Mouse (Mus musculus) cerebellum, postnatal 25 days (tissue): ENCODE results near the gene Polg.

Source experiments
- DNase-seq, 2 experiments: peaks; one replicate each; pipeline ENCODE4 v3.0.0; 2021; ENCODE audit warnings: mixed read lengths in 2 of 2

Gene Polg

DNA sequence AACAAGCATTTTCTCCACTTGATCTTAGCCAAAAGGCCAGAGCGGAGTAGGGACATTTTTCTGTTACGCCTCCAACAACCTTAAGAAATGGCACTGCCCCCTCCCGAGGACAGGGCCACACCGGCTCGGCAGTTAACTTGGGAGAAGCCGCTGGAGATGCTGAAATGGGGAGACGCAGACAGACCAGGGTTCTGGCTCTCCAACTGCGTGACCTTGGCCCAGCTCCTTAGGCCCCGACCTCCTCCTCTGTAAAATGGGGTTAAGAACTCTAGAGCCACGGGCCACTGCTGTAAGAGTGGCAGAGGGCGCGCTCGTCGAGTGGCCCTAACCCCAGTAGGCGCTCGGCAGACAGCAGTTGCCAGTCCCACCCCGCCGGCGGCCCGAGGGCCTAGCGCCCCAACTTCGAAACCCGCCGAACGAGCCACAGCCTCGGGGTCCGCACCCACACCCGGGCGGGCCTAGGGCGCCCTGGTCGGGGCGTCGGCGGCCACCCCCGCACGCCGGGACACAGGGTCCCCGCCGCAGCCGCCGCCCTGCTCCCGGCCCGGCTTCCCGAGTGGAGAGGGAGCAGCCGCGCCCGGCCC, 609 bp downstream of the Polg start:
- no peak for DNase-seq

DNA sequence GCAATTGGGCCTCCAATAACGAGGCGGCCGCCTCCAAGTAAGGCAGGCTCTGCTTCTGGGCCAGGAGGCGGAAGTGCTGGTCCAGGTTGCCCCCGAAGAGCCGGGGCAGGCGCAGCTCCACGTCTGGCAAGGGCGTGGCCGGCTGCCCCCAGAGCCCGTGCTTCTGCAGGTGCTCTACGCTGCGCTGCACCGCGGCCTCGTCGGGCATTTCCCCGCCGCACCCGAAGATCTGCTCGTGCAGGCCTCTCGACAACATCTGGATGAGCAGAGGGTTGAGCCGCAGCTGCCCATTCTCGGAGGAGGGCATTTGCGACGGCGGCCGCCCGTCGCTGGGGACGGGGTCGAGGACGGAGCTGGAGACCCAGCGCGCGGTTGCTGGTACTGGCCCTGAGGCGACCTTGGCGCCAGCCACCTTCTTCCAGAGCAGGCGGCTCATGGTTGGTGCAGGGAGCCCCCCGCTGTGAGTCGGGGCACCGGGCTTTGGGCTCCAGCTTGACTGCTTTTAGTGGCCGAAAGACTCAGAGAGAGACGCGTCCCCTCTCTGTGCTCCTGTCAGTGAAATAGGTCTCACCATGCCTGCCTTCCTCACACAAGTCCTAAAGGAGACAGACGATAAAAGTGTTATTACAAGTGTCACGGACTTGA, 1.3 kb downstream of the Polg start:
- peak; percentile 49 to 66 for DNase-seq

DNA sequence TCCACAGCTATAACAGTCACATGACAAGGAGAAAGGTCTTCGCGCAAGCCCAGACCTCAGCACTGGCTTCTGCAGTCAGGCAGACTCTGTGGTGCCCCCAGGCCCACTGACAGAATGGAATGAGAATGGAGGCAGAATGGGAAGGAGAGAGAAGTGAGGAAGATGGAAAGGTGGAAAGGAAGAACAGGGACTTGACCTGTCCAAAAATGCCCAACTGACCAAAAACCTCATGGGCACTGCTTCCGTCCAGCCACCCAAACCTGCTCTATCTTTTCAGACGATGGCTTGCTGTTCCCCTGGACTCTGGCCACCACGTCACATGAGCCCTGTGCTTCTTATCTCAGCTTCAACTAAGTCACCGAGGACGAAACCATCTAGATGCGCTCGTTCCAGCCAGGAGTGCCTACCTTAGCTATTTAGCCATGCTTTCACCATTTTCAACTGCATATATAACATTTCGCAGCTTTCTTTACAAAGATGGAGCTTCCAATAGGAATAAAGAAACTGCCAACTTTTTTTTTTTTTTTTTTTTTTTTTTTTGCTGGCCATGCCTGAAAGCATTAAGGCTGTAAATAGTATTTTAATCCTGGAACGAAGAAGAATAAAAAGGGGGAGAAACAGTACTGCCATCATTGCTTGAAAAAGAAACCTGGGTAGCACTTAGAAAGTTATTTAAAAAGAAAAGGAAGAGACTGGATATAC, 2.6 kb downstream of the Polg start:
- no peak for DNase-seq

DNA sequence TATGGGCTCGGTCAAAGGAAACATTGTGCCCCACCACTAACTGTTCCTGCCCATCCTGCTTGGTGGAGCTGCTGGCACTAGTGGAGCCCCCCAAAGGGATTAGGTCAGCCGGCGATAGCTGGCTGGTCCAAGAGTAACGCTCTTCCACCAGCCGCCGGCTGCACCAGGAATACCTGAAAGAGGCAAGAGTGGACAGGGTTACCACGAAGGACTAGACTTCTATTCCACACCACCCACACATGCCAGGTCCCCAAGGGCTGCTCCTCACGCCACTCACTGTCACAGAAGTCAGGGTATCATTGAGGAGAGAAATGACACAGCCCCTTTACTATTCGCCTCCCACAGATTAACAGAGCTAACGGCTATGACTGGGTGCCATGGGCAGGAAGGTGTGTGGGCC, 4.4 kb downstream of the Polg start:
- no peak for DNase-seq

DNA sequence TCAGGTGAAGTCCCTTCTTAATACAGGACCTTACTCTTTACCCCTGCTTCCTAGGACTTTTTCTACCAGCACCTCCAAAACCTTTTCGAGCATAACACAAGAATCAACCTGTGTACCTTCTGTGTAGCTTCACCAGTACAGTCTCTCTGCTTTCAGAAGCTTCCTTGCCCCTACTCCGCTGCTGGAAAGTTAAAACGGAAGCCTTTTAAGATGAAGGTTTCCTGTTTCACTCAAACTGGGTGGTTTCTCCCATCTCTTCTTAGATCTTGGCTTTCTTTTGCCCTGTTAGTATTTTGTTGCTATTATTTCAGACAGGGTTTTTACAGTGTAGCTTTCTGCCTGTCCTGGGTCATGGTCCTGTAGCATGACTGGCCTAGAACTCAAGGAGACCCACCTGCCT, 18.7 kb downstream of the Polg start:
- DNase-seq = no peak

DNA sequence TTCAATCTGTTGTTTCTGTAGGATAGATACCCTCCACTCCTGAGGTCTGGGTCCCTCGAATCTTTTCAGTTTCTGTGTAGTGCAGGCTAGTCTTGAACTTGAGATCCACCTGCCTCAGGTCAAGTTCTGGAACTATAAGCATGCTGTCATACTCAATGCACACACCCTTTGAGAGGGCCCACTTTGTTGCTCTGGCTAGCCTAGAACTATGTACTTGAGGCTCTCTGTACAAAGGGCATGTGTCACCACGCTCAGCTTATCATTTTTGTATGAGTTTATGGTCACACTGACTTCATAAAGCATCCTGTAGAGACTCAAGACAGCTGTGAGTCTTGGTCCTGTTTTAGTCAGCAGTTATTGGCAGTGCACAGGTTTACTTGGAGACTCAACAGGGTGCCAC, 19.1 kb downstream of the Polg start:
- no peak for DNase-seq

DNA sequence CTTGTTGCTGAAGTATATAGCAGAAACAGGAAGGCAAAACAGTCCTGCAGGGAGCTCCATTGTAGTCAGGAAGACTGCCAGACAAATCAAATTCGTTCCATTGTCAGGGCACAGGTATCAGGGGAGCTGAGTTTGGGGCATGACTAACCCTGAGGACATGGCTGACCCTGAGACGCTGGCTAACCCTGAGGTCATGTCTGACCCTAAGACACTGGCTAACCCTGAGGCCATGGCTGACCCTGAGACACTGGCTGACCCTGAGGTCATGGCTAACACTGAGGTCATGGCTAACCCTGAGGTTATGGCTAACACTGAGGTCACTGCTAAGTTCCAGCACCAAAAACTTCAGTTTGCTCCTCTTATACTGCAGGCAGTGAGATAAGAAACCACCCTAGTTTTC, 26.1 kb downstream of the Polg start:
- DNase-seq = no peak

DNA sequence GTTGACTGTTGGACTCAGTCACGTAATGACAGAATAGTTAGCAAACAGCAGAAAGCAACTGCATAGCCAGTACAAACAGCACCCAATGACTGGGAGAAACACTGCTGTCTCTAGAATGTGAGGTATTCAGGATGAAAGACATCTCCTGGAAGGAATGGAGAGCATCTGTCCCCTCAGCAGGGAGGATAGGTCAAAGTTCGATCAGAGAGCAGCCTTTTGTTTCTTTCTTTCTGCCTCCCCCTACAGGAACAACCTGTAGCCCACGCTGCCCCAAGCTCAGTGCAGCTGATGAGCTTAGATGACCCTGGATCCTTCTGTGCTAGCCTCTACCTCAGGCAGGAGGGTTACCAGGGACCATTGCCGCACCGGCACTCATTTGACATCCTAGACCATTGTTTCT, 37.9 kb downstream of the Polg start:
- DNase-seq = no peak

DNA sequence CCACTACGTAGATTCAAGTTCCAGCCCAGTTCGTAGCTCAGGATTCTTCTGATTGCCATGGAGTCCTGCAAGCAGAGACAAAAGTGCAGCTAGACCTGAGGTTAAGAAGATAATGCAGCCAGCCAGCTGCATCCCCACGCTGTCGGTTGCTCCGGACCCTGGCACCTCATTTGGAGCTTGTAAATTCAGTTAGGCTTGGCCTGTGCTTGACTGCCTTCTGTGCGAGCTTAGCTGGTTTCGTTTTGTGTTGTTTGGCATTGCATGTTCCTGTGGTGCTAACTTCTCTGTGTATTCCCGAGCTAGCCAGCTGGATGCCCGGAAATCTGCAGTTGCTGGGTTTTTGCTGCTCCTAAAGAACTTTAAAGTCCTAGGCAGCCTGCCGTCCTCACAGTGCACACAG, 40.4 kb downstream of the Polg start:
- DNase-seq = no peak

DNA sequence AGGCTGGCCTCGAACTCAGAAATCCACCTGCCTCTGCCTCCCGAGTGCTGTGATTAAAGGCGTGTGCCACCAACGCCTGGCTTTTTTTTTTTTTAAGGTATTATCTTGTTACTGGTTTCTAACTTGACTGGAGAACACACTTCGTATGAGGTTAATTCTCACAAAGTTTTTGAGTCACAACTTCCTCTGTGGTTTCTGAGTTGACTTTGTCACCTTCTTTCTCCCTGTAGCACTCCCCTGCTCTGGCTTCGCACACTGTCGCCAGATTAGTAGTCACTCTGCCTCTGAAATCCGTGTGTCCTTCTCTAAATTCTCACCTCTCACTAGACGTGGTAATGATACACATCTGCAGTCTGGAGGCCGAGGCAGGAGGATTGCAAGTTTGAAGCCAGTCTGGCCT, 43.3 kb downstream of the Polg start:
- DNase-seq = no peak

DNA sequence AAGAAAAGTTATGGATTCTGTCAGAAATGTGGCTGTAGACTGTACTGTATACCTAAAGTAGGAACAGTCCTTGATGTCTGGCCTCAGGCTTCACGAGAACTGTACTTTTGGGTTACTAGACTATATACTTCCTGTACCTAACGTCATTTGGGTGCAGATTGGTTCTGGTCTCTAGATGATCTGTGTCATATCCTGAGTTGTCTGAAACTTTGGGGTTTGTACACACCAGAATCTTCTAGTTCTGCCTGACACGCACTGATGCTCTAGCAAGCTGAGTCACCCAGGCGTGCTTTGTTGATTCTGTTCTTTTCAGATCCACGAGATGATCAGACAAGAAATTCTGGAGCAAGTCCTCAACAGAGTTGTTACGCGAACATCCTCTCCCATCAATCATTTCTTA, 46.2 kb downstream of the Polg start:
- no peak for DNase-seq

DNA sequence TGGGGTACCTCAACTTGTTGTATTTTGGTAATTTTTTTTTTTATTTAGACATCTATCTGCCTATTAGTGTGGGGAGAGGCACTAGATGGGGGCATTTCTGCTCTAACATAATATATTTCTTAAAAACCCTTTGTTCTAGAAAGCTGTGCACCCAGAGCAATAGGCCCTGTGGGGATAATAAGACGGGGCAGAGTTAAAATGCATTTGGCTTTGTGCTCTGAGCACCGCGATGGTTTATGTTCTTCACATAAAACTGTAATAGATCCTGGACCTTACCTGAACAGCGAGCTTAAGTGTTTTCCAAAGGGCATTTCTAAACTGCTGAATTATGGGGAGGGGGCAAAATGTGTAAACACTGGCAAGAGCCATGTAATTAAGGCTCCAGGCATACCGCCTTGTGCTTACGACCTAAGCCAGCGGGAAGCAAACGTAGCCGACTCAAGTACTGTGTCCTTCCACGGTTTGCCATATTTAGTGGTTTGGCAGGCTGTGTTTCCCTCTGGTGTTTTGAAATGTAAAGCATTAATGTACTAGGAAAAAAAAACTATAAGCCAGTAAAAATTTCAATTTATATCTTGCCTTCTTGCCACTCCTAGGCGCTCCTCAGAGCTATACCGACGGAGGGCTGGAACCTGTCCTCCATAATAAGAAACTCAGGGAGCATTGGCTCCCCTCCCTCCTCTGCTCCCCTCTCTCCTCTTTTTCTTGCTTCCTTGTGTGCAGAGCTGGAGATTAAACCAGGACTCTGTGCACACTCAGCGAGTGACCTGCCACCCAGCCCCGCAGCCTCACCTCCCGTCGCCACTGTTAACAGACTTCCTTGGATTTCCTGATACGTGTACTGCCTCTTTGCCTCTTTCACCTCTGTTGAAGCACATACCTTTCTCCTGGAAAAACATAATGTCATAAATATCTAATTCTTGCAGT, 51.5 kb downstream of the Polg start:
- DNase-seq = no peak

DNA sequence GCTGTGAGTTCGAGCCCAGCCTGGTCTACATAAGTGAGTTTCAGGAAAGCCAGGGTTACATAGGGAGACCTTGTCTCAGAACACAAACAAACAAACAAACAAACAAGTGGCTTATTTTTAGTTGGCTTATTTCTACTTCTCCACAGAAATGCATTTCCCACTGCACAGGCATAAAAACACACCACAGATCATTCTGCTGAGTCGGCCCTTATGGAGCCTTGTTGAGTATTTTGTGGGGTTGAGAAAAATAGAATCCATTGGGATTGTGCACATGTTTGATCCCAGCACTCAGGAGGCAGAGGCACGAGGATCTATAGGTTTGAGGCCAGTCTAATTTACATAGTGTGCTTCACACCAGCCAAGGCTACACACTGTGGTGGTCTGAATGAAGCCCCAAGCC, 65.9 kb downstream of the Polg start:
- DNase-seq = no peak

DNA sequence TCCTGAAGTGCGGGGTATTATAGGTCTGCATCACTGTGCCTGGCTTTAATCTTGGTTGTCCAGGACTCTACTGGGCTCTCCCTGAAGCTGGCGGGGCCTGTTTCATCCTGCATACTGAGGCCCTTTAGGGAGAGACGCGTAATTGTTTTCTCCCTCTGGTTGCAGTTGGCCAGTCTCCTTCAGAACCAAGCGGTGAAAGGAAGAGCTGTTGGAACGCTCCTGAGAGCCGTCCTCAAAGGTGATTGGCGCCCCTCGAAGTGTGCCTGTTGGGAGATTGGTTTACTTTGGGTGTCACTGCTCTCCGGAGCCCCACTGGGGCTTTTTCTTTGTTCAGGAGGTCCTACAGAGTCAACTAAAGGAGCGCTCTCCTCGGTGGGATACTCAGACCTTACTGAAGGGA, 67.2 kb downstream of the Polg start:
- no peak for DNase-seq

DNA sequence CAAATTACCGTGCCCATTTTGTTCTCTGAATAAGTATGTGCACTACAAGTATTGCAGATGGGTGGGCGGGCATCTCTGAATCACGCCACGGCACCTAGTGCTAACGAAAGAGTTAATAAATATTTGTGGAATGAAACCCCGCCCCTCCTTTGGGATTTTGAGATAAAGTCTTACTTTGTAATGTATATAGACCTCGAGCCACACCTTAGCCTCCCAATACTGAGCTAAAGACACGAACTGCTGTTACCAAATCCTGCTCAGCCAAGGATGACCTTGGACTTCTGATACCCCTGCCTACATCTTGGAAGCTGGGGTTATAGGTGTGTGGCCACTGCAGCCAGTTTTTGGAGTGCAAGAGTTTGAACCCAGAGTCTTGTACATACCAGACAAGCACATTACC, 67.7 kb downstream of the Polg start:
- DNase-seq = no peak

DNA sequence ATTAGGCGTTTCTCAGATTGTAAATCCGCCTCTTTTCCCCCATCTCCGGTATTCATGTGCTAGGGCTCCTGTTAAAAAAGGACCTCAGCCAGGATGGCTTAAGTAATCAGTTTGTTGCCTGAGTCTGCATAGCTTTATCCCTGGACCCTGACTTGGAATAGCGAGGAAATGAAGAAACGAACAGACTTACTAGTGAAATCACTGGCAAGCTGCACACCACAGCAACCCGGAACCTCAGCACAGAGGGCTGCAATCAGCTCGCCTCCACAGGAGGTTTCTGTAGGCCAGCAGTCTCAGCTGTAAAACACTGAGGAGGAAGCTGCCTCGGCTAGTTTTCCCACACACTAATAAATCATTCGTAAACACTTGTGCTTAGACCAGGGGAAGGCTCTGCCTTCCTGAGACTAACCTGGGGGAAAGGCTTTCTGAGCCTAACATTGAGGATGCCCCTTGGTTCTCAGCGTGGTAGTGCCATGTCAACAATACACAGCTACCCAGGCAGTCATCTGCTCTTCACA, 68.7 kb downstream of the Polg start:
- no peak for DNase-seq
